Mouse (Mus musculus): ENCODE measurements at regions not wholly inside any gene's neighbourhood (a gene's known extent, or its start where the extent isn't known, plus 50 kb on each side); places are given as distances from the start of the nearest gene placed in this dataset.

DNA sequence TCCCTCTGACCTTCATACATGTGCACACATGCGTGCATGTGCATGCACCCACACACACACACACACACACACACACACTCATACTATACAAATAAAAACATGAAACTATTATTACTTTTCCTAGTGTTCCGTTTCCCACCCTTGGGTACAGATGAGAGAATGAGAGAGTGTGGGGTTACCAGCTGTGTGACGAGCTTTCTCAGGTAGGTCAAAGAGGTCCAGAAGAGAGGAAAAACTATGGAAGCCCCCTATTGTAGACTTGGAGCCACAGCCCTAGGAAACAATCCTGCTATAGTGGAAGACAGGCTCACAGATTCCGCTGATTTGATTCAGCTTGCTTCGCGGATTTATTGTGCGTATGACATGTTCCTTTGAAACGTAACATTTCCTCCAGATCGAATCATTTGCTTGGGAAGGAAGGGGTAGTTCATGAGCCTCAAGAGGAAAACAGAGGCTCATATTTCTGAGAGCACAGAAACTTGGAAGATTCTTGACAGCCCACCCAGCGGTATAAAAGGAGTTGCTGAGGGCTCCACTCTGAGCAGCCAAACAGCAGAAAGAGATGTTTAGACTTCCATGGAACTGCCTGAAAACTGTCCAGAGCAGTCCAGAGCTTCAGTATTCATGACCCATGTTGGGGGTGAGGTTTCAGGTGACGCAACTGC, 2486.9 kb upstream of the 5930422O12Rik start:
- H3K9ac ChIP-seq (replicated peaks; ENCODE audit: low read length), result no peak overlapping the region
- no peak overlapping the region for H3K4me3 ChIP-seq (ENCODE audit: low read length)
- no peaks in the 10 kb centered on the region for H3K4me1 ChIP-seq (ENCODE audit: insufficient read depth, low read length)
- peak; percentile 65; the same call in 1 of the 2 replicates for ATAC-seq (ENCODE audit: low FRiP score, low TSS enrichment)
- H3K27ac ChIP-seq (ENCODE audit: low read length), result peak overlapping the region; percentile 52
- H3K4me2 ChIP-seq (replicated peaks; ENCODE audit: low read depth, low read length), result no peak overlapping the region
- no peaks in the 10 kb centered on the region for H3K27me3 ChIP-seq (ENCODE audit: insufficient read depth, low read length)
- H3K36me3 ChIP-seq (ENCODE audit: insufficient read depth, low read length), result no peaks in the 10 kb centered on the region
- H3K9me3 ChIP-seq (ENCODE audit: low read length), result no peaks in the 10 kb centered on the region
- 41% methylated on average over 11 of the region's 11 CpGs for WGBS

DNA sequence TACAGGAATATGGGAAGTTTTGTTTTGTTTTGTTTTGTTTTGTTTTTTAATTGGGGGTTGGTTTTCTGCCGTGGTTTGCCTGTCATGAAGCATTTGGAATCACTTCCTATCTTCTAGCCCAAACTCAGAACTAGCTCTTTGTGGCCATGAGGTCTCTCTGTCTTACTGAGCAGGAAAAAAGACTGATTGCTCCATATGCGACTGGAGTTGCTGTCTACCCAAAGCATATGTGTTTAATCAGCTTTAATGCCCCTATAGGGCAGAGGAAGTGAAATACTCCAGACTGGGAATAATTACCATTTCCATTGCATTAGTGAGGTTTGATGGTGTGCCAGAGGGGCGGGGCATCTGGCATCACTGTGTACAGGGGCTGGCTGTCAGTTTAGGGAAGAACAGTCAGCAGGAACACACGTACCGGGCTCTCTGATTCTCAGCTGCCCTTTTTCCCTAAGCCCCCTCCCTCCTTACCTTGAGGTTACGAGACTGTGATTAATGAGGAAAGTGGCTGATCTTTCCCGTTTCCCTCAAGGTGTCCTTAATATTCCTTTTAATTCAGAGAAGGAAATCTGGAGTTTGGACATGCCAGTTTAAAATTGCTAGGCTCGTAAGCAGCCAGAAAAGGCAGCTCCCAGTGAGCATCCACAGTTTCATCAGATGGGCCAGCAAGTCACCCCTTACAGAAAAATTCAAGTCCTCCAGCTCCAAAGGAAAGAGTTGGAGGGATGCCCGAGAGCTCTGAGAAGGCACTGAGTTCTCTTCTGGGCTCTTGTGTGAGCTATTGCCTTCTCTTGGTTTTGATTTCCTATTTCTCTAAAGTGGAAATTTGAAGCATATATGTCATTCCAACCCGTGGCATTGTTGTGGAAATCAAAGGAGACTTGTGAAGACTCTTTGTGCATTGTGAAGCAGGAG, 2482.1 kb upstream of the 5930422O12Rik start:
- H3K27ac ChIP-seq (ENCODE audit: low read length), result no peak overlapping the region
- H3K27me3 ChIP-seq (ENCODE audit: insufficient read depth, low read length), result no peaks in the 10 kb centered on the region
- no peak overlapping the region for H3K4me3 ChIP-seq (ENCODE audit: low read length)
- 66% methylated on average over 10 of the region's 10 CpGs for WGBS
- H3K36me3 ChIP-seq (ENCODE audit: insufficient read depth, low read length), result no peaks in the 10 kb centered on the region
- H3K9me3 ChIP-seq (ENCODE audit: low read length), result no peaks in the 10 kb centered on the region
- ATAC-seq (ENCODE audit: low FRiP score, low TSS enrichment), result no peak
- no peak overlapping the region for H3K4me2 ChIP-seq (replicated peaks; ENCODE audit: low read depth, low read length)
- no peak overlapping the region for H3K9ac ChIP-seq (replicated peaks; ENCODE audit: low read length)
- no peaks in the 10 kb centered on the region for H3K4me1 ChIP-seq (ENCODE audit: insufficient read depth, low read length)

DNA sequence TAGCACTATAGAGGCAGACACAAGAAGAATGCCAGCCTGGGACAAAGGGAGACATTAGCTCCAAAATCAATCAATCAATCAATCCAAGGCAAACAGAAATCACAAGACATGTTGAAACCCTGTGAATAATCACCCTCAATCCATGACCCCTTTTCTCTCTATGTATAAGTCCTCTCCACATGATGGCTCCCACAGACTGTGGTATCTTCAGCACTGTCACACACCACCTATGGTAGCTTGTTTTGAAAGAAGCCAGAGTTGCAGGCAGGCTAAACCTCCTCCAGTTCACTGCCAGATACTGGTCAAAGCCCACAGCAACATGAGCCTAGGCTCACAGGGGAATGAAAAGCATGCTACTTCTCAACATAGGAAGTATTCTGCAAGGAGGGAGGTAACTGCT, 2475.7 kb upstream of the 5930422O12Rik start:
- no peaks in the 10 kb centered on the region for H3K4me1 ChIP-seq (ENCODE audit: insufficient read depth, low read length)
- no peak overlapping the region for H3K4me2 ChIP-seq (replicated peaks; ENCODE audit: low read depth, low read length)
- no peaks in the 10 kb centered on the region for H3K36me3 ChIP-seq (ENCODE audit: insufficient read depth, low read length)

DNA sequence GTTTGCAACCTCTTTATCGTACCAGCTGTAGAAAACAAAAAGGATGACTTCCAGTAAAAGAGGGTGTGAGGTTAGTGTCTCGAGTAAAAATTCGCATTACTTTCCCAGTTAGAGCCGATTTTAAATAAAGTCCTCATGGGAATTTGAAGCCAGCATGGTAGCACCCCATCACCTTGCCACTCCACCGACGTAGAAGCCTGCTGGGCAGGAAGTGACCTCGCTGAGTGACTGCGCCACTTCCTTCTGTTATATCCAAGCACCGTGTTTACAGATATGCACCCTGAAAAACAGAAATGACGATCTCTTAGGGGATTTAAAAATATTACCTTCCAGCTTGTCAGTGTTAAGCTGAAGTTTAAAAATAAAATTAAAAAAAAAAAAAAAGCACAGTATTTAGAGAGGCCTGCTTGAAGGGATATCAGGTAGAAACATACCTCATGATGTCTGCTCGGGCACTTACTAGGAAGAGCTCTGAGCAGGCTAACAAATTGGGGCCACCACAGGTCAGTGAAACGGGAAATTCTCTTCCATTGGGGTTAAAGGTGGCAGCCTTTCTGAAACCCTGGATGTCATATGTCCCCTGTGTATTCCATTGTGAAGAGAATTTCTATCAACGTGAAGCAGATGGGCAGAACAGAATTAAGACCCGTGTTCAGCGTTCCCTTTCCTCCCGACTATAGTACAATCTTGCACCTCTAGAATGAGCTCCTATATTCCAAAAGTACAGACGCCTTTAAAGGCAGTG, 2468.9 kb upstream of the 5930422O12Rik start:
- 39% methylated on average over 17 of the region's 17 CpGs for WGBS
- Histone ChIP-seq H3K27me3 (ENCODE audit: insufficient read depth, low read length) (no peaks in the 10 kb centered on the region), H3K4me1 (ENCODE audit: insufficient read depth, low read length) (0 out of 2 replicates have a peak, but pooled peaks cover 6% of the 10 kb centered on the region), H3K9me3 (ENCODE audit: low read length) (no peaks in the 10 kb centered on the region), H3K27ac (ENCODE audit: low read length) (no peak overlapping the region), H3K36me3 (ENCODE audit: insufficient read depth, low read length) (no peaks in the 10 kb centered on the region), H3K9ac (replicated peaks; ENCODE audit: low read length) (0 out of 2 replicates have a peak overlapping the region, but pooled peaks have one; percentile 31), H3K4me2 (replicated peaks; ENCODE audit: low read depth, low read length) (peak overlapping the region; percentile 59), H3K4me3 (ENCODE audit: low read length) (peak overlapping the region; percentile 38)
- ATAC-seq (ENCODE audit: low FRiP score, low TSS enrichment), result no peak

More for the DNA sequence above, 2475.7 kb upstream of the 5930422O12Rik start:
- Histone ChIP-seq H3K4me3 (ENCODE audit: low read length) (no peak overlapping the region), H3K27me3 (ENCODE audit: insufficient read depth, low read length) (no peaks in the 10 kb centered on the region), H3K9ac (replicated peaks; ENCODE audit: low read length) (no peak overlapping the region), H3K27ac (ENCODE audit: low read length) (no peak overlapping the region), H3K9me3 (ENCODE audit: low read length) (no peaks in the 10 kb centered on the region)
- no peak for ATAC-seq (ENCODE audit: low FRiP score, low TSS enrichment)

DNA sequence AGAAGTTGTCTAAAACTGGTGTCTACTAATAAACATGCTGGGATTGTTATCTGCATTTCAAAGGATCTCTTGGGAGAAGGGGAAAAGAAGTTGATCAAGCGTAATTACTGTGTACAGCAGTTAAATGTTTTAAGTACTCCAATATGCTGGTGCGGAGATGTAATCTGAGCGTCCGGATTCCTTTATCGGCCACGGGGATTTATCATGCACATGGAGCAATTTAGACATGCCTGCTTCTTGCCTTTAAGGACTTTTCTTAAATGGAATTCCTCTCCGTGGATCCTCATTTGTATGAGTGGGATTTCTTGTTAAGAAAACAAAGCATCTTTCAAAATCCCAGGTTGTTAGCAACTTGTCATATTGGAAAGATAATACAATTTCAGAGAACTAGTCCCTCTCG, 2468.0 kb upstream of the 5930422O12Rik start:
- ATAC-seq (ENCODE audit: low FRiP score, low TSS enrichment), result no peak
- Histone ChIP-seq H3K4me1 (ENCODE audit: insufficient read depth, low read length) (0 out of 2 replicates have a peak, but pooled peaks cover 6% of the 10 kb centered on the region), H3K27me3 (ENCODE audit: insufficient read depth, low read length) (no peaks in the 10 kb centered on the region), H3K4me2 (replicated peaks; ENCODE audit: low read depth, low read length) (no peak overlapping the region), H3K27ac (ENCODE audit: low read length) (no peak overlapping the region), H3K9me3 (ENCODE audit: low read length) (no peaks in the 10 kb centered on the region), H3K36me3 (ENCODE audit: insufficient read depth, low read length) (no peaks in the 10 kb centered on the region), H3K4me3 (ENCODE audit: low read length) (no peak overlapping the region), H3K9ac (replicated peaks; ENCODE audit: low read length) (no peak overlapping the region)
- WGBS, result 66% methylated on average over 8 of the region's 8 CpGs

DNA sequence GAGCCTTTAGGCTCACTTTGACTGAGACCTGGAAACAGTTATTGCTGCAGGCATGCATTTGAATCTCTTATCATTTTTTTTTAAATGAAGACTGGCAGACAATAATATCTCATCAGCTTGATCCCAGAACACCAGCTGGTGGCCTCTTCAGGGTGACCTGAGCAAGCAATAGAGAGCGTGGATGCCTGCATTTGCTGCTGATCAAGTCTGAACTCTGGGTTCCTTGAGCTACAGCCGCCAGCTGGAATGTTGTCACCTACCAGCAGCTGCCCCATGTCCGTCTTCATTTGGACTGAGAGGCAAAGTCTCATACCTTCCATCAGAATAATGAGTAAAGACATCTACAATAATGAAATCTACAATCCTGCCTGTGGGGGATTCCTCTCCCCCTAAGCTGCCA, 2466.3 kb upstream of the 5930422O12Rik start:
- no peak overlapping the region for H3K4me2 ChIP-seq (replicated peaks; ENCODE audit: low read depth, low read length)
- no peak overlapping the region for H3K27ac ChIP-seq (ENCODE audit: low read length)
- H3K36me3 ChIP-seq (ENCODE audit: insufficient read depth, low read length), result no peaks in the 10 kb centered on the region
- no peak for ATAC-seq (ENCODE audit: low FRiP score, low TSS enrichment)
- H3K4me1 ChIP-seq (ENCODE audit: insufficient read depth, low read length), result 0 out of 2 replicates have a peak, but pooled peaks cover 6% of the 10 kb centered on the region
- 81% methylated on average over 3 of the region's 3 CpGs for WGBS
- no peak overlapping the region for H3K9ac ChIP-seq (replicated peaks; ENCODE audit: low read length)
- no peaks in the 10 kb centered on the region for H3K27me3 ChIP-seq (ENCODE audit: insufficient read depth, low read length)
- H3K9me3 ChIP-seq (ENCODE audit: low read length), result no peaks in the 10 kb centered on the region
- no peak overlapping the region for H3K4me3 ChIP-seq (ENCODE audit: low read length)

DNA sequence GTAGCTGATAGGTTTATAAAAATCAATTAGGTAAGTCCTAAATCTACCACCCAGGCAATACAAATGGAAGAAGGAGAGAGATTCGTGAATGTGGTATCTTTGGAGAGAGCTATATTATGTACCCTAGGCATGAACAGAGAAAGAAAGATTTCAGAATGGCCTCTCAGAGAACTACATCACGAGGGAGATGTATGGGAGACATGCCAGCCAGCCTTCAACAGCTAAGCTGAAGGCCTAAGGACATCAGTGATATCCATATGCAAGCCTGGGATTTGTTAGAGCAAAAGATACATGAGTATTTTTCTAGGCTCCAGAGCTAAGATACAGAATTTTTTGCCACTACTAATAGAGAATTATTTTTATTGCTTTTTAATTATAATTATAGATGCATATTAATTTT, 2445.7 kb upstream of the 5930422O12Rik start:
- no peak for ATAC-seq (ENCODE audit: low FRiP score, low TSS enrichment)
- 68% methylated on average over 2 of the region's 2 CpGs for WGBS
- H3K27me3 ChIP-seq (ENCODE audit: insufficient read depth, low read length), result no peaks in the 10 kb centered on the region

DNA sequence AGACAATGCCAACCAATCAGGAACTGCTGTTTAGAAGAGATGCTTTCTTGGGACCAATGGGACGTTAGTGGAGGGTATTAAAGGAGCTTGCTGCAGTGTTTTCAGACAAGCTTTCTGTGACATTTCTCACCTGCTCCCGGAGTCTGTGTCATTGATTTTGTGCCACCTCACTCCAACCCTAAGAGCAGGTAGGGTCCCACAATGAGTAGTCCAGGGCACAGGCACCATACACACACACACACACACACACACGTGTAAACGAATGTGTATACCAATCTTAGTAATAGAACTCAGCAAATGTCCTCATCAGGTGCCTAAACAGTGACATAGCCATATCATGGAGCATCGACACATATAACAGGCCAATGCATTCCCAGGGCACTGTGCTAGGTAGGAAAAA, 2440.5 kb upstream of the 5930422O12Rik start:
- Histone ChIP-seq H3K27me3 (ENCODE audit: insufficient read depth, low read length) (no peaks in the 10 kb centered on the region), H3K9me3 (ENCODE audit: low read length) (no peaks in the 10 kb centered on the region), H3K4me1 (ENCODE audit: insufficient read depth, low read length) (no peaks in the 10 kb centered on the region), H3K9ac (replicated peaks; ENCODE audit: low read length) (no peak overlapping the region), H3K27ac (ENCODE audit: low read length) (no peak overlapping the region), H3K4me3 (ENCODE audit: low read length) (no peak overlapping the region), H3K4me2 (replicated peaks; ENCODE audit: low read depth, low read length) (no peak overlapping the region), H3K36me3 (ENCODE audit: insufficient read depth, low read length) (no peaks in the 10 kb centered on the region)
- ATAC-seq (ENCODE audit: low FRiP score, low TSS enrichment), result no peak
- 82% methylated on average over 5 of the region's 5 CpGs for WGBS

More for the DNA sequence above, 2445.7 kb upstream of the 5930422O12Rik start:
- no peak overlapping the region for H3K4me2 ChIP-seq (replicated peaks; ENCODE audit: low read depth, low read length)
- H3K36me3 ChIP-seq (ENCODE audit: insufficient read depth, low read length), result no peaks in the 10 kb centered on the region
- no peak overlapping the region for H3K27ac ChIP-seq (ENCODE audit: low read length)
- no peaks in the 10 kb centered on the region for H3K4me1 ChIP-seq (ENCODE audit: insufficient read depth, low read length)
- no peak overlapping the region for H3K4me3 ChIP-seq (ENCODE audit: low read length)
- no peak overlapping the region for H3K9ac ChIP-seq (replicated peaks; ENCODE audit: low read length)
- H3K9me3 ChIP-seq (ENCODE audit: low read length), result no peaks in the 10 kb centered on the region

DNA sequence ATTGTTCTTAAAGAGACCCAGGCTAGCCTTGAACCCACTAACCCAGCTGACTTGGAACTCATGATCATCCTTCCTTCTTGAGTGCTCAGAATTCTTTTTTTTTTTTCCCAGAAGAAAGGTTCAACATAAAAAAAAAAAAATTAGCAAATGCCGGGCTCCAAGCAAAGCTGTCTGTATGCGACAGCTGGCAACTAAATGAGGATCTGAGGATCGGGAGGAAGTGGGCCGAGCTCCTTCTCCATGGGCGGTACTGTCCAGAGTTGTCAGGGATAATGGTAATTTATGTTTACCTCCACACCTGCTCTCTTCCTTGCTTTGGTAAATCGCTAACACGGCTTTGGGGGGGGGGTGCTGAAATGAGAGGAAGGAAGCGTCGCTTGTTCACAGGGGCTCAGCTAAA, 2429.9 kb upstream of the 5930422O12Rik start:
- H3K9ac ChIP-seq (replicated peaks; ENCODE audit: low read length), result no peak overlapping the region
- no peak overlapping the region for H3K4me2 ChIP-seq (replicated peaks; ENCODE audit: low read depth, low read length)
- ATAC-seq (ENCODE audit: low FRiP score, low TSS enrichment), result no peak
- H3K27ac ChIP-seq (ENCODE audit: low read length), result no peak overlapping the region
- 70% methylated on average over 9 of the region's 9 CpGs for WGBS
- H3K36me3 ChIP-seq (ENCODE audit: insufficient read depth, low read length), result no peaks in the 10 kb centered on the region
- H3K27me3 ChIP-seq (ENCODE audit: insufficient read depth, low read length), result no peaks in the 10 kb centered on the region
- no peaks in the 10 kb centered on the region for H3K4me1 ChIP-seq (ENCODE audit: insufficient read depth, low read length)
- H3K9me3 ChIP-seq (ENCODE audit: low read length), result no peaks in the 10 kb centered on the region
- H3K4me3 ChIP-seq (ENCODE audit: low read length), result no peak overlapping the region
